Mouse (Mus musculus): ENCODE results near the gene Lcp2.

Gene Lcp2

DNA sequence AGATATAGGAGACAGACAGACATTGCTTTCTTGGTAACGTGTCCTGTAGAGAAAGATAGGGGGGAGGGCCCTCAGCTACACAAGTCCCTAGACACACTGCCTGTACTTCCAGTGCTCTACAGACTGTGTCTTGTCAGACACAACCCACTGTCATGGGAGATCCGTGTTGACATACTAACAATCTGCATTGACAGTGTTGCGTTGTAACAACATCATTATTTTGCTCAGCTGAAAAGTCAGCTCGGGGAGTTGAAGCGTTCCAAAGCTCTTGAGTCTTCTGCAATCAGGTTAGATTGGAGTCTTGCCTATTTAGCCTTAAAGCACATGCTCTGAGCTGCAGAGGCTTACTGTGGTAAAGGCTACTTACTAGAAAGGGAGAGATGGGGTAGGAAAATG, 820 bp downstream of the Lcp2 start:
- no peak for DNase-seq (ENCODE audit: low read depth, low spot score)

GRCm38 (mm10) chr11:34048375-34049124, 1.8 kb downstream of the Lcp2 start:
- no peak for DNase-seq (ENCODE audit: low read depth, low spot score)

- no peak for DNase-seq (ENCODE audit: low read depth, low spot score)
These were observed 2.3 kb downstream of the Lcp2 start for GRCm38 (mm10) chr11:34049125-34049379.

- no peak for DNase-seq (ENCODE audit: low read depth, low spot score)
These were observed 3.3 kb downstream of the Lcp2 start for GRCm38 (mm10) chr11:34050063-34050462.

GRCm38 (mm10) chr11:34050643-34051042, 3.9 kb downstream of the Lcp2 start:
- DNase-seq (ENCODE audit: low read depth, low spot score) = no peak

DNA sequence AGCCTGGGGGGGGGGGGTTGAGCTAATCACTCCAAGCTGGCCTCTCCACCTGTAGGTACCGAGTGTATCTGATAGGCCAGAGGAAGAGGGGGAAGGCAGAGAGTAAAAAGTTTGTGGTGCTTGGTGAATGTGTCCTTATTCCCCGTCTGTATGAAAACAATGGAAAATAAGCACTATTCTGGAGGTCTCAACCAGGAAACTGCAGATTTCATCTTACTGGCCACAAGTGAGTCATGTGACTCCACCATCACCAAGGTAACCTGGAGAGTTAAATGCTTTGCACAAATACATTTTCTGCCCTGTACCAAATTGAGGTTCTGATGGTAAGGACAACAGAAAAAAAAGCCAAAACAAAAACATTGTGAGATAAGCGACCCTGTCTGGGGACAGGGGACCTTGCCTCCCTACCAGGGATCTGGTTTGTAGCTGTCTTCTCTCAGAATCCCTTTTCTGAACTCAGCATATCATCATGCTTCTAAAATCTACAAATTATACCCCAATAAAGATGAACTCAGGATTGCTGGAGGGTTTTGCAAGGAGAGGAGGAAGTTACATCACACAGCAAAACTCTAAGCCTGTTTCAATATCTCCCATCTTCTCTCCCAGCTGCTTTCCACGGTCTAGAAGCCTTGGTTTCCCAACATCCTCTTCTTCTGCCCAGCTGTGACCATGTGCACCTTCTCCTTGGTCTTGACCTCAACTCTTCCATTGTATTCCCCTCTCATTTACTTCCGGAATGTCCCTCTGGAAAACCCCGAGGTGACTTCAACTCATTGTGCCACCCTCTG, 6.5 kb downstream of the Lcp2 start:
- no peak for DNase-seq (ENCODE audit: low read depth, low spot score)

DNA sequence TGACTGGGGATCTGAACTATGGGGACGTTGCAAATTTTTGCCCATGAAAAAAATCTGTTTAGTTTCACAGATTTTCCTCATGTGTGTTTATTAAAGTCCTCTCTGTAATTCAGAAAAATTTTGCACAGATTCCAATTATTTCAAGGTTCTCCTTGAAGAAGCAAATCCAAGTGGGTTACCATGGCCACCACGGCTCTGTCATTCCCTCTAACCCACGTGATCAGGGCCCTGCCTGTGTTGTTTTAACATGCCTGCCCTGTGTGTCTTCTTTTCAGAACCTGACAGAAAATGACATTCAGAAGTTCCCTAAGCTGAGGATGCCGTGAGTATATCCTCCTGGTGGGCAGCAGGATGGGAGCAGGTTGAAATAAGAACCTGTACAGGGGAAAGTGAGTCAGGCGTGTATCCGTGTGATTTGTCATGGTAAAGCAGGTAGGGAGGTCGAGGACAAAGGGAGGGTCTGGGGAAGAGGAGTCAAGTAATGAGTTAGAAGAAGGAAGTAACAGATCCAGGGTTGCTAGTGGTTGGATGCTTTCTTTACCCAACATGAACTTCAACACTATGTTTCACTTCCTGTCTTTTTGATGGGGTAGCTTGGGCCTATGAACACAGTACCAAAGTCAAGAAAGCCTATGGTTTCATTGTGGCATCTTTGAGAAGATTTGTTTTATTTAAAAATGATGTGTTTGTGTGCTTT, 7.5 kb downstream of the Lcp2 start:
- DNase-seq (ENCODE audit: low read depth, low spot score) = peak; percentile 24

DNA sequence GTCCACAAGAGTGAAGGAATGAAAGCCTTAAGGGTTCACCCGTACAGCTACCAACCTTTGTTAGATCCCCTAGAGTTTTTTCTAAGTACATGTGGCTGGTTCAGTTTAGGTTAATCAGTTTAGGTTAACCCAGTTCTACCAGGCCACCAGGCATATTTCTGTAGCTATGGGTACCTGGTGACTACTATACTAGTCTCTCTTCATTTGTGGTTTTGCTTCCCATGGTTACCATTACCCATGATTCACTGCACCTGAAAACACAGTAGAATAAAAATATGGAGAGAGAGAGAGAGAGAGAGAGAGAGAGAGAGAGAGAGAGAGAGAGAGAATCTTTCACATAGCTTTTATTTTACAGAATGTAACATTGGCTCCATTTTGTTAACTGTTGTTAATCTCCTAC, 10.0 kb downstream of the Lcp2 start:
- no peak for DNase-seq (ENCODE audit: low read depth, low spot score)

GRCm38 (mm10) chr11:34058332-34058731, 11.6 kb downstream of the Lcp2 start:
- no peak for DNase-seq (ENCODE audit: low read depth, low spot score)

GRCm38 (mm10) chr11:34058960-34059359, 12.2 kb downstream of the Lcp2 start:
- DNase-seq (ENCODE audit: low read depth, low spot score) = no peak

DNA sequence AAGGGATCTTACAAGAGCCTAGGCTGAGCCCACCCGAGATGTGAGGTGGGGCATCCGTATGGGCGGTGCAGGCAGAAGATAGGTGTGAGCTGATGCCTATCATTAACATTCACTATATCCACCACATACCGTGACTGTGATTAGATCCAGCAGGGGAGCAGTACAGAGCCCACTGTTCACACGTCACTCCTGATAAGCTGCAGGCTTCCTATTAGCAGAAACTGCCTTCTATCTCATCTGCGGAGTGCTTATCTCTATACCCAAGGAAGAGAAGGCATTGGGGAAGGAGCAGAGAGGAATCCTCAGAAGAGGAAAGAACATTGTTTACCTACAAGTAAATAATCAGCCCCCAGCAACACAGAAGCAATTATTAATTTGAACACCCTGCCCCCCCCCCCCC, 15.0 kb downstream of the Lcp2 start:
- DNase-seq (ENCODE audit: low read depth, low spot score) = no peak

DNA sequence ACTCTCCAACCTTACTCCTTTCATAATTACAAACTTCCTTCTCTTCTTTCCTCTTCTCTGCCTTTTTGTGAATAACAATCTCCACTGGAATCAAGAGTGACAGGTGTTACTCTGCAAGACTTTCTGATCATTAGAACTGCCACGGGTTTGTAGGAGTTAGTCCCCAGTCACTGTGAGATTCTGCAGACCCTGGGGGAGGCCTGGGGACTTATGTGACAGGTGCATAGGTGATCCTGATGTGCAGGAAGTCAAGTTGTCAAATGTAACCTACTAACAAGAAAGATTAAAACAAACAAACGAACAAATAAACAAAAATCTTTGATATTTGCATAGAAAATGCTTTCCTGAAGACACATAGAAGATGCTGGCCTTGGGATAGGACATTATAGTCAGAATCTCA, 16.5 kb downstream of the Lcp2 start:
- DNase-seq (ENCODE audit: low read depth, low spot score) = no peak

- DNase-seq (ENCODE audit: low read depth, low spot score) = no peak
These were observed 17.2 kb downstream of the Lcp2 start for GRCm38 (mm10) chr11:34063702-34064485.

GRCm38 (mm10) chr11:34070596-34070995, 23.9 kb downstream of the Lcp2 start:
- DNase-seq (ENCODE audit: low read depth, low spot score) = no peak

DNA sequence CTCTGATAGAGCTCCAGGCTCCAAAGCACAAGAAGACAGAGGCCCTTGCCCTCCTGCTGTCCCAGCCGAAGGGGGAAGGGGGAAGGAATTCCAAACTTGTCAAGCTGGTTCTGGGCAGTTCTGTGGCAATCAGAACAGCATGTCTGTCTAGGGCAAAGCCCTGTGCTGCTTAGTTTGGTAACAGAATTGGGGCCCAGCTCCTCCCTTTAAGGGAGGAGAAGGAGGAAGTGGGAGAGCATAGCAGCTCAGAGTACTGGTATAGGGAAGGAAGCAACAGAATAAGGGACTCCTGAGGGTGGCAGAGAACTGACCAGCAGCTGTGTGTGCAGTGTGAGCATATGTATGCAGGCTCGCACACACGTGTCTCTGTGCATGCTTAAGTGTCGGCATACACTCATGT, 25.6 kb downstream of the Lcp2 start:
- DNase-seq (ENCODE audit: low read depth, low spot score) = no peak

GRCm38 (mm10) chr11:34073776-34074175, 27.1 kb downstream of the Lcp2 start:
- DNase-seq (ENCODE audit: low read depth, low spot score) = no peak

- DNase-seq (ENCODE audit: low read depth, low spot score) = no peak
These were observed 31.1 kb downstream of the Lcp2 start for GRCm38 (mm10) chr11:34077870-34078269.

GRCm38 (mm10) chr11:34078581-34078980, 31.9 kb downstream of the Lcp2 start:
- no peak for DNase-seq (ENCODE audit: low read depth, low spot score)

DNA sequence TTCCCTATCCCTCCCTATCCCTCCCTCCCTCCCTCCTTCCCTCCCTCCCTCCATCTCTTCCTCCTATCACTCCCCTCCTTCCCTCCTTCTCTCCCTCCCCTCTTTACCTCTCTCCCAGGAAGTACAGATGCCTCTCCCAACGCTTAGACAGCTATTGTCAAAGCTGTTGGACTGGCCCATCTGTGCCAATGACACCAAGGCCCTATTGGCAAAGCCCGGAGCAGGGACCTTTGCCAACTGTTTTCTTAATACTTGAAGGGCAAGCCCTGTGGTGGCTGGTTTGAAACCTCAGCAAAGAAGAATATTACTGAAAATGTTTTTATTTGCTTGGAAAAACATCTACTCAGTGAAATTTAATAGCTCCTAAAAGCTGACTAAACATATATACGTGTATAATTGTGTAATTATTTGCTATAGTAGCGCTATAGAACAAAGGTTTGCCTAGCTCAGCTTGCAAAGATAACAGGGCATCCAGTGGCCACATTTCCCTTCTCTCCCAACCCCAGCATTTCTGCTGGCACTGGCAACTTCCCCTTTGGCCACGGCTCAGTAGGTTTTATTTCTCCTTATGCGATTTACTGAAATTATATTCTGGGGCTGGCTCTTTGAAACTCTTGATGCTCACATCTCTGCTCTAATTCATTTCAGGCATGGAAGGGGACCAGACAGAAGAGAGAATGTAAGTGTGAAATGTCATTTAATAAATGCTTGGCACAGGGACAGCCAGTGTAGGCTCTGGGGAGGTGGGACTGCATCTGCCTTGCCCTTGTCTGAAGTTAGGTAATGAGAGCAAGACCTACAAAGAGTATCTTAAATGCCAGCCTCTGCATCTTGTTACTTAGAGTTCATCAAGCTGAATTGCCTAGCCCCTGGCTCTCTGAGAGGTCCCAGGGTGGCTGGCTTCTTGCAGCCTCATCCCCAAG, 33.1 kb downstream of the Lcp2 start:
- DNase-seq (ENCODE audit: low read depth, low spot score) = no peak

- no peak for DNase-seq (ENCODE audit: low read depth, low spot score)
These were observed 37.1 kb downstream of the Lcp2 start for GRCm38 (mm10) chr11:34083795-34084194.

- DNase-seq (ENCODE audit: low read depth, low spot score) = no peak
These were observed 37.9 kb downstream of the Lcp2 start for GRCm38 (mm10) chr11:34084639-34085038.

Measured in telencephalon, adult 2 months (tissue).